Mouse (Mus musculus): ENCODE measurements around the gene D330045A20Rik.
"Not testable (repeated sequence)": the region's sequence is repeated elsewhere in the genome, so short reads cannot be mapped to it uniquely, and the experiment has no call there.

D330045A20Rik gene

GRCm38 (mm10) chrX:139480022-139480894 lies at the start of gene D330045A20Rik:
TSS of gene D330045A20Rik (plus strand) at chrX:139480367.
- DNase-seq (ENCODE audit: low spot score), result no peak

GRCm38 (mm10) chrX:139432550-139432949 lies 47.6 kb upstream of the D330045A20Rik start:
- DNase-seq (ENCODE audit: low spot score), result no peak

GRCm38 (mm10) chrX:139435202-139435601 lies 45.0 kb upstream of the D330045A20Rik start:
- no peak for DNase-seq (ENCODE audit: low spot score)

- not testable (repeated sequence) for DNase-seq (ENCODE audit: low spot score)
Observed at GRCm38 (mm10) chrX:139441057-139441456, 39.1 kb upstream of the D330045A20Rik start.

GRCm38 (mm10) chrX:139456812-139457211 lies 23.4 kb upstream of the D330045A20Rik start:
- no peak for DNase-seq (ENCODE audit: low spot score)

GRCm38 (mm10) chrX:139482083-139482482 lies 1.9 kb downstream of the D330045A20Rik start:
- no peak for DNase-seq (ENCODE audit: low spot score)

GRCm38 (mm10) chrX:139484974-139485373 lies 4.8 kb downstream of the D330045A20Rik start:
- DNase-seq (ENCODE audit: low spot score), result no peak

GRCm38 (mm10) chrX:139516156-139516555 lies 36.0 kb downstream of the D330045A20Rik start:
- no peak for DNase-seq (ENCODE audit: low spot score)

GRCm38 (mm10) chrX:139519251-139519650 lies 39.1 kb downstream of the D330045A20Rik start:
- DNase-seq (ENCODE audit: low spot score), result no peak

GRCm38 (mm10) chrX:139524303-139525091 lies 44.3 kb downstream of the D330045A20Rik start:
- no peak for DNase-seq (ENCODE audit: low spot score)

- no peak for DNase-seq (ENCODE audit: low spot score)
Observed at GRCm38 (mm10) chrX:139525724-139526123, 45.6 kb downstream of the D330045A20Rik start.

- DNase-seq (ENCODE audit: low spot score), result no peak
Observed at GRCm38 (mm10) chrX:139526984-139527383, 46.8 kb downstream of the D330045A20Rik start.

GRCm38 (mm10) chrX:139529678-139530077 lies 49.5 kb downstream of the D330045A20Rik start:
- DNase-seq (ENCODE audit: low spot score), result no peak

GRCm38 (mm10) chrX:139532293-139532692 lies 52.1 kb downstream of the D330045A20Rik start:
- DNase-seq (ENCODE audit: low spot score), result no peak

GRCm38 (mm10) chrX:139537641-139538397 lies 57.7 kb downstream of the D330045A20Rik start:
- no peak for DNase-seq (ENCODE audit: low spot score)

- DNase-seq (ENCODE audit: low spot score), result no peak
Observed at GRCm38 (mm10) chrX:139543726-139544125, 63.6 kb downstream of the D330045A20Rik start.

GRCm38 (mm10) chrX:139550456-139550855 lies 70.3 kb downstream of the D330045A20Rik start:
- DNase-seq (ENCODE audit: low spot score), result peak; percentile 23

- no peak for DNase-seq (ENCODE audit: low spot score)
Observed at GRCm38 (mm10) chrX:139552090-139552489, 71.9 kb downstream of the D330045A20Rik start.

- DNase-seq (ENCODE audit: low spot score), result no peak
Observed at GRCm38 (mm10) chrX:139562255-139562924, 82.2 kb downstream of the D330045A20Rik start.

- DNase-seq (ENCODE audit: low spot score), result peak; percentile 3
Observed at GRCm38 (mm10) chrX:139562925-139563461, 82.8 kb downstream of the D330045A20Rik start, which contains the start of gene Rnf128. TSS of gene Rnf128 (plus strand) at chrX:139563316.

- no peak for DNase-seq (ENCODE audit: low spot score)
Observed at GRCm38 (mm10) chrX:139570054-139570453, 89.9 kb downstream of the D330045A20Rik start.
